Mouse (Mus musculus) right cerebral cortex, postnatal 14 days (tissue): ENCODE data around the gene Gm11595.
"Not testable (repeated sequence)": the region's sequence is repeated elsewhere in the genome, so short reads cannot be mapped to it uniquely, and the experiment has no call there.

Experiments used
- DNase-seq: peaks from one replicate; pipeline ENCODE4 v3.0.0; 2022

The Gm11595 gene

DNA sequence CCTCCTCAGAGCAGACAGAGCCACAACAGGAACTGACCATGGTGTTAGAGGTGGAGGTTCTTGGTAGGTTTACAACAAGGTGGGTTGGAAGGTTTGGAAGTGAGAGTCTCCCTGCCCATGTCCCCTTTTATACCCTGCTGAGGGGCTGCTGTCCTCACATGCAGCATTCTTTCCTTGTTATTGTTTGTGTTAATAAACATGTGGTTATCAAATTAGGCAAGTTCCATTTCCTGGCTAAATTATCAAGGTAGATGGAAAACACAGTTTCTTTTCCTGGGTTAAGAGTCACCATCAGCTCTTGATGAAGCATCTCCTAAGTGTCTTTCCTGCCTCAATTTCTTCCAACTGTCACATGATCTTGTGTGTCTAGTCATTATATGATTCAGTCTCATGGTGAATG, at the start of gene Gm11595:
TSS of gene Gm11595 (minus strand) at position 101 of the 400 bp plus-strand sequence.
- DNase-seq: not testable (repeated sequence)

DNA sequence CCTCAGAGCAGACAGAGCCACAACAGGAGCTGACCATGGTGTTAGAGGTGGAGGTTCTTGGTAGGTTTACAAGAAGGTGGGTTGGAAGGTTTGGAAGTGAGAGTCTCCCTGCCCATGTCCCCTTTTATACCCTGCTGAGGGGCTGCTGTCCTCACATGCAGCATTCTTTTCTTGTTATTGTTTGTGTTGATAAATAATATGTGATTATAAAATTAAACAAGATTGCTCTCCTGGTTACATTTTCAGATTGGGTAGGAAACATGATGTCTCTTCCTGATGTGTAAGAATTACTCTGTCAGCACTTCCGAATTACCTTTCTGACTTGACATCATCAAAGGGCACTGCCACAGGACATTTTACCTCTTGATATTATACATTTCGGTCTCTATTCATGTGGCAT, 42.9 kb upstream of the Gm11595 start, which contains the start of gene Gm11564:
TSS of gene Gm11564 (minus strand) at position 101 of the 400 bp plus-strand sequence.
- DNase-seq: not testable (repeated sequence)

DNA sequence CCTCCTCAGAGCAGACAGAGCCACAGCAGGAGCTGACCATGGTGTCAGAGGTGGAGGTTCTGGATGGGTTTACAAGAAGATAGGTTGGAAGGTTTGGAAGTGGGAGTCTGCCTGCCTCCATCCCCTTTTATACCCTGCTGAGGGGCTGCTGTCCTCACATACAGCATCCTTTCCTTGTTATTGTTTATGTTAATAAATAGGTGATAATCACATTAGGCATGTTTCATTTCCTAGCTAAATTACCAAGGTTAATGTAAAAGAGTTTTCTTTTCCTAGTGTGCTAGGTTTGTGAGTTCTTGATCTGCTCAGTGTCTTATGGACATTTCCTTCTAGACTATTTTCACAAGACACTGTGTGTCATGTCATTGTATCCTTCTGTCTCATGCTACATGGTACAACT, 37.1 kb upstream of the Gm11595 start, which contains the start of gene Krtap4-13:
TSS of gene Krtap4-13 (minus strand) at position 101 of the 400 bp plus-strand sequence.
- not testable (repeated sequence) for DNase-seq

DNA sequence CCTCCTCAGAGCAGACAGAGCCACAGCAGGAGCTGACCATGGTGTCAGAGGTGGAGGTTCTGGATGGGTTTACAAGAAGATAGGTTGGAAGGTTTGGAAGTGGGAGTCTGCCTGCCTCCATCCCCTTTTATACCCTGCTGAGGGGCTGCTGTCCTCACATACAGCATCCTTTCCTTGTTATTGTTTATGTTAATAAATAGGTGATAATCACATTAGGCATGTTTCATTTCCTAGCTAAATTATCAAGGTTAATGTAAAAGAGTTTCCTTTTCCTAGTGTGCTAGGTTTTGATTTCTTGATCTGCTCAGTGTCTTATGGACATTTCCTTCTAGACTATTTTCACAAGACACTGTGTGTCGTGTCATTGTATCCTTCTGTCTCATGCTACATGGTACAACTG, 31.6 kb upstream of the Gm11595 start, which contains the start of gene Gm11554:
TSS of gene Gm11554 (minus strand) at position 101 of the 400 bp plus-strand sequence.
- not testable (repeated sequence) for DNase-seq

DNA sequence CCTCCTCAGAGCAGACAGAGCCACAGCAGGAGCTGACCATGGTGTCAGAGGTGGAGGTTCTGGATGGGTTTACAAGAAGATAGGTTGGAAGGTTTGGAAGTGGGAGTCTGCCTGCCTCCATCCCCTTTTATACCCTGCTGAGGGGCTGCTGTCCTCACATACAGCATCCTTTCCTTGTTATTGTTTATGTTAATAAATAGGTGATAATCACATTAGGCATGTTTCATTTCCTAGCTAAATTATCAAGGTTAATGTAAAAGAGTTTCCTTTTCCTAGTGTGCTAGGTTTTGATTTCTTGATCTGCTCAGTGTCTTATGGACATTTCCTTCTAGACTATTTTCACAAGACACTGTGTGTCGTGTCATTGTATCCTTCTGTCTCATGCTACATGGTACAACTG, 26.1 kb upstream of the Gm11595 start, which contains the start of gene Gm11569:
TSS of gene Gm11569 (minus strand) at position 101 of the 400 bp plus-strand sequence.
- not testable (repeated sequence) for DNase-seq

DNA sequence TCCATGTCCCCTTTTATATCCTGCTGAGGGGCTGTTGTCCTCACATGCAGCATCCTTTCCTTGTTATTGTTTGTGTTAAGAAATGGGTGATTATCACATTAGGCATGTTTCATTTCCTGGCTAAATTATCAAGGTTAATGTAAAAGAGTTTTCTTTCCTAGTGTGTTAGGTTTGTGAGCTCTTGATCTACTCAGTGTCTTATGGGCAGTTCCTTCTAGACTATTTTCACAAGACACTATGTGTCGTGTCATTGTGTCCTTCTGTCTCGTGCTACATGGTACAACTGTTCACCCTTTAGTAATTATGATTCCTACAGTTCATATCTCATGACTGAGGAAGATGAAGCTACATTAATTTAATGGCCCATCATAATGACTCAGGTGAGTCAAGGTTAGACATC, 20.7 kb upstream of the Gm11595 start, which contains the start of gene Gm11596:
TSS of gene Gm11596 (minus strand) at position 101 of the 400 bp plus-strand sequence.
- no peak for DNase-seq

DNA sequence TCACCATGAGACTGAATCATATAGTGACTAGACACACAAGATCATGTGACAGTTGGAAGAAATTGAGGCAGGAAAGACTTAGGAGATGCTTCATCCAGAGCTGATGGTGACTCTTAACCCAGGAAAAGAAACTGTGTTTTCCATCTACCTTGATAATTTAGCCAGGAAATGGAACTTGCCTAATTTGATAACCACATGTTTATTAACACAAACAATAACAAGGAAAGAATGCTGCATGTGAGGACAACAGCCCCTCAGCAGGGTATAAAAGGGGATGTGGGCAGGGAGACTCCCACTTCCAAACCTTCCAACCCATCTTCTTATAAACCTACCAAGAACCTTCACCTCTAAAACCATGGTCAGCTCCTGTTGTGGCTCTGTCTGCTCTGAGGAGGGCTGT, 12.2 kb upstream of the Gm11595 start, which contains the start of gene Krtap4-9:
TSS of gene Krtap4-9 (plus strand) at position 301 of the 400 bp plus-strand sequence.
- DNase-seq: not testable (repeated sequence)

DNA sequence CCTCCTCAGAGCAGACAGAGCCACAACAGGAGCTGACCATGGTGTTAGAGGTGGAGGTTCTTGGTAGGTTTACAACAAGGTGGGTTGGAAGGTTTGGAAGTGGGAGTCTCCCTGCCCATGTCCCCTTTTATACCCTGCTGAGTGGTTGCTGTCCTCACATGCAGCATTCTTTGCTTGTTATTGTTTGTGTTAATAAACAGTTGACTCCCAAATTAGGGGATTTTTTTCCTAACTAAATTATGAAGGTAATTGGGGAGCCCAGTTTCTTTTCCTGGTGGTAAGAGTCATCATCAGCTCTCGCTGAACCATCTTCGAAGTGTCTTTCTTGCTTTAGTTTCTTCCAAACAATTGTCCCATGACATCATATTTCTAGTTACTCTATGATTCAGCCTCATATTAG, 7.9 kb upstream of the Gm11595 start, which contains the start of gene Krtap4-8:
TSS of gene Krtap4-8 (minus strand) at position 101 of the 400 bp plus-strand sequence.
- no peak for DNase-seq

DNA sequence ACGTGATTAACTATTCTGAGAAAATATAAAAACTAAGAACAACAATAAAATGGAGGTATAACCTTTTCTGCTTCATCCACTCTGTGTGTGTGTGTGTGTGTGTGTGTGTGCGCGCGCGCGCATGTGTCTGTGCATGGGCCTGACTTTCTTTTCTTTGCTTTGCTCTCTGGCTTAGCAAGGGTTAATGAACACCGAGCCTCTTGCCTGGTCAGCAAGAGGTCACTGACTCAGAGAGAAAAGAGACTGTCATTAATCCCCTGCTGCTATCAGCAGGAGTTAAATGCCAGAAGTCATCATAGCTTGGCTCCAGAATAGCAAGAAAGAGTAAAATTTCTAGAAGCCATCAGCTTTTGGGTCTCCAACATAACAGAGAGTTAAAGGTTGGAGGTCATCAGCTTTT, 5.7 kb upstream of the Gm11595 start:
- no peak for DNase-seq

DNA sequence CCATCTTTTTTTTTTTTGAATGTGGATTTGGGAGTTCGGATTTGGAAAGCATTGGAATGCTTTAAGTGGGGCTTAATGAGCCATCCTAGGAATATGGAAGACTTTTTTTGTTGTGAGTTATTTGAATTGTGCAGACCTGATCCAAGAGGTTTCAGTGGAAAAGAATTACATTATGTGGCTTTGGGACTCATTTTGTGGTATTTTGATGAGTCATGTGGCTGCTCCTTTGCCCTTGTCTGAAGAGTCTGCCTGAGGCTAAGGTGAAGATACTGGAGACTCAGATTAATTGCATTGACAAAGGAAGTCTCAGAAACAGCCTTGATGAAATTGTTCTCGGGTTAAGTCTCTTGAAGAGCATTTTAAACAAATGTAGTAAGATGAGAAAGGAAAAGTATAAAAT, 4.3 kb downstream of the Gm11595 start:
- no peak for DNase-seq

DNA sequence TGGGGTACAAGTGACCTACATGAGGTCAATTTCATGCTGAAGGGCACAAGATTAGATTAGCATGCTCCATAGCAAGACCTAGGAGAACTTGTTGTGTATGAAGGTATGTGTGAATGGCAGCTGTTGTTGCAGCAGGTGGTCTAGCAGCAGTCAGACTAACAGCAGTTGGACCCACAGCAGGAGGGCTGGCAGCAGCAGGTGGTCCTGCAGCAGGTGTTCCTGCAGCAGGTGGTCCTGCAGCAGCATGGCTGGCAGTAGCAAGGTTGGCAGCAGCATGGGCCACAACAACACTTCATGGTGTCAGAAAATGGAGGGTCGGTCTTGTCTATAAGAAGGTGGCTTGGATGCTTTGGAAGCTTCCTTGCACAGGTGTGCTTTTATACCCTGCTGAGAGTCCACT, 13.8 kb downstream of the Gm11595 start:
- DNase-seq: no peak

DNA sequence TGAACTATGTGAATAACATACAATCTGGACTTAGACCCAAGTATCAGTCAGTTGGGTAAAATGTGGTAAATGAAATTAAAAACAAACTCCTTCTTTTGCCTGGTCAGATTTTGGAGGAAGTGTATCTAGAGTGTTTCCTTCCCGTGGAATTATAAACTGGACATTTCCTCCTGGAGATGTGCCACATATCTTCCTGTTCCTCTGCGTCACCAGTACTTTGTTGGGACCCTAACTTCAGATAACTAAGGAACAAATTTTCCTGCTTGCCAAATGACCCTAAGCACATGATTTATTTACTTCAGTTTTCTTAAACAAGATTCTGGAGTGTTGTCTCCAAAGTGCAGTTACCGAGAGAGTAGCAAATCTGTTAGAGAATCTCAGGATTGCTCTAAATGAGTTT, 28.7 kb downstream of the Gm11595 start:
- no peak for DNase-seq

DNA sequence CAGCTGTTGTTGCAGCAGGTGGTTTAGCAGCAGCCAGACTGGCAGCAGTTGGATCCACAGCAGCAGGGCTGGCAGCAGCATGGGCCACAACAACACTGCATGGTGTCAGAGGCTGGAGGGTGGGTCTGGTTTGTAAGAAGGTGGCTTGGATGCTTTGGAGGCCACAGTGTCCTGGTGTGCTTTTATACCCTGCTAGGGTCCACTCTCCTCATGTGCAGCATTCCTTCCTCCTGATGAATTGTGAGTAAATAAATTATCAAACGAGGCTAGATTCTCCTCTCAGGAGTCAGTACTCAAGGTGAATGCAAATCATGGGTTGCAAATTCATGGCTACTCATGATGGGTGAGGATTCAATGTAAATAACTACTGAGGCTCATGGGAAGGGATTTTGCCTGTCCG, 38.5 kb downstream of the Gm11595 start, which contains the start of gene Gm14180:
TSS of gene Gm14180 (minus strand) at position 101 of the 400 bp plus-strand sequence.
- no peak for DNase-seq

DNA sequence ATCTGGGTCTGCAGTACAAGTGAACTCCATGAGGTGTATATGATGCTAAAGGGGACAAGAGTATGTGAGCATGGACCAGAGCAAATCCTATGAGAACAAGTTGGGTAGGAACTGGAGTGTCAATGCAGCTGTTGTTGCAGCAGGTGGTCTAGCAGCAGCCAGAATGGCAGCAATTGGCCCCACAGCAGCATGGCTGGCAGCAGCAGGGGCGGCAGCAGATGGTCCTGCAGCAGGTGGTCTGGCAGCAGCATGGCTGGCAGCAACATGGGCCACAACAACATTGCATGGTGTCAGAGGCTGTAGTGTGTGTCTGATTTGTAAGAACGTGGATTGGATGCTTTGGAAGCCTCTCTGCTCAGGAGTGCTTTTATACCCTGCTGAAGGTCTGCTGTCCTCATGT, 48.7 kb downstream of the Gm11595 start:
- no peak for DNase-seq
